Mouse (Mus musculus) neural tube, embryonic 14.5 days (tissue): ENCODE results near the gene Trim80. TPM values are rescaled to one million over a fixed set of nuclear protein-coding genes. Genes with fewer than 3 reads are reported as not detected.

Experiments
- ATAC-seq: fragments of 200-750 bp; cut with Nextera tagmentation; 2 replicates; pipeline ENCODE4 v1.8.0; 2017; ENCODE audit warnings: low read depth, mild to moderate bottlenecking, moderate TSS enrichment, moderate library complexity
- H3K27ac ChIP-seq: fragments of 300-500 bp; sonication (generic); 2 replicates; pipeline ENCODE4 v1.5.1; 2014; ENCODE audit warnings: low read depth, mild to moderate bottlenecking, control low read depth, low read length, moderate library complexity, mixed read lengths
- H3K27me3 ChIP-seq: fragments of 300-500 bp; sonication (generic); 2 replicates; pipeline ENCODE4 v1.6.1; 2014; ENCODE audit warnings: low read length; ENCODE audit not compliant: control insufficient read depth, insufficient read depth
- H3K36me3 ChIP-seq: fragments of 300-500 bp; sonication (generic); 2 replicates; pipeline ENCODE4 v1.6.1; 2014; ENCODE audit warnings: low read length, mixed read lengths; ENCODE audit not compliant: control insufficient read depth, insufficient read depth
- H3K4me1 ChIP-seq: fragments of 300-500 bp; sonication (generic); 2 replicates; pipeline ENCODE4 v1.6.1; 2014; ENCODE audit warnings: low read length; ENCODE audit not compliant: control insufficient read depth, insufficient read depth
- H3K4me2 ChIP-seq: fragments of 300-500 bp; sonication (generic); 2 replicates; pipeline ENCODE4 v1.6.1; 2014; ENCODE audit warnings: mild to moderate bottlenecking, low read depth, low read length, control low read depth
- H3K4me3 ChIP-seq: fragments of 300-500 bp; sonication (generic); 2 replicates; pipeline ENCODE4 v1.5.1; 2014; ENCODE audit warnings: low read depth, low read length, control low read depth, mixed read lengths
- H3K9ac ChIP-seq: fragments of 300-500 bp; sonication (generic); replicated peaks from 2 replicates; pipeline ENCODE4 v1.6.1; 2014; ENCODE audit warnings: low read depth, mild to moderate bottlenecking, control low read depth, low read length, mixed read lengths
- H3K9me3 ChIP-seq: fragments of 300-500 bp; sonication (generic); 2 replicates; pipeline ENCODE4 v1.6.1; 2016; ENCODE audit warnings: low read length; ENCODE audit not compliant: control insufficient read depth
- WGBS: fragments of 180-500 bp; shearing (Covaris S2); extraction: QIAGEN DNeasy Blood & Tissue Kit; methylation state at CpG from one replicate; pipeline ENCODE4 v1.1.7; 2014; 5-methylcytosine and 5-hydroxymethylcytosine counted together
- polyA plus RNA-seq: library from polyadenylated mRNA; unstranded; fragments of >200 nt; fragmentation: Nextera tagmentation; extraction: Ambion mirVana; gene quantifications from 2 replicates; pipeline ENCODE4 v1.2.1, GENCODE M21; 2014

Trim80 gene
- polyA plus RNA-seq, 1 experiment from 2014 or later = not detected

GRCm38 (mm10) chr11:115424666-115425065 is 15.7 kb upstream of the Trim80 start:
- Histone ChIP-seq H3K36me3 (peaks cover 22% of the 10 kb centered on the region), H3K4me3 (no peak overlapping the region), H3K27ac (no peak overlapping the region), H3K9ac (no peak overlapping the region), H3K4me2 (no peak overlapping the region), H3K27me3 (no peaks in the 10 kb centered on the region), H3K9me3 (no peaks in the 10 kb centered on the region), H3K4me1 (peaks cover 11% of the 10 kb centered on the region)
- ATAC-seq = no peak
- 80% methylated on average over 7 of the region's 7 CpGs for WGBS

GRCm38 (mm10) chr11:115425671-115426070 is 14.7 kb upstream of the Trim80 start:
- Histone ChIP-seq H3K9ac (no peak overlapping the region), H3K9me3 (no peaks in the 10 kb centered on the region), H3K4me3 (no peak overlapping the region), H3K27ac (no peak overlapping the region), H3K27me3 (no peaks in the 10 kb centered on the region), H3K4me2 (no peak overlapping the region), H3K36me3 (peaks cover 33% of the 10 kb centered on the region), H3K4me1 (peaks cover 10% of the 10 kb centered on the region)
- ATAC-seq = no peak
- 87% methylated on average over 6 of the region's 6 CpGs for WGBS

- Histone ChIP-seq H3K27ac (peak overlapping the region; percentile 60), H3K9me3 (no peaks in the 10 kb centered on the region), H3K4me1 (no peaks in the 10 kb centered on the region), H3K4me2 (peak overlapping the region; percentile 15), H3K36me3 (peaks cover 47% of the 10 kb centered on the region), H3K9ac (0 out of 2 replicates have a peak overlapping the region, but pooled peaks have one; percentile 18), H3K27me3 (no peaks in the 10 kb centered on the region), H3K4me3 (no peak overlapping the region)
- peak; percentile 44; the same call in 1 of the 2 replicates for ATAC-seq
- WGBS = 31% methylated on average over 20 of the region's 20 CpGs
Observed at GRCm38 (mm10) chr11:115427482-115428331, 12.6 kb upstream of the Trim80 start.

GRCm38 (mm10) chr11:115429307-115429706 is 11.0 kb upstream of the Trim80 start:
- no peak overlapping the region for H3K9ac ChIP-seq
- no peaks in the 10 kb centered on the region for H3K4me1 ChIP-seq
- WGBS = 93% methylated on average over 7 of the region's 7 CpGs
- no peak overlapping the region for H3K27ac ChIP-seq
- H3K4me2 ChIP-seq = no peak overlapping the region
- no peaks in the 10 kb centered on the region for H3K9me3 ChIP-seq
- H3K4me3 ChIP-seq = no peak overlapping the region
- no peak for ATAC-seq
- H3K36me3 ChIP-seq = peaks cover 45% of the 10 kb centered on the region
- no peaks in the 10 kb centered on the region for H3K27me3 ChIP-seq

GRCm38 (mm10) chr11:115430561-115430960 is 9.8 kb upstream of the Trim80 start:
- Histone ChIP-seq H3K4me2 (no peak overlapping the region), H3K27ac (no peak overlapping the region), H3K4me3 (no peak overlapping the region), H3K27me3 (no peaks in the 10 kb centered on the region), H3K9me3 (no peaks in the 10 kb centered on the region), H3K36me3 (peaks cover 33% of the 10 kb centered on the region), H3K4me1 (peaks cover 2% of the 10 kb centered on the region; the same call in 1 of the 2 replicates), H3K9ac (no peak overlapping the region)
- ATAC-seq = no peak
- WGBS = 95% methylated on average over 6 of the region's 6 CpGs

- Histone ChIP-seq H3K4me3 (no peak overlapping the region), H3K36me3 (peaks cover 26% of the 10 kb centered on the region), H3K4me1 (peaks cover 10% of the 10 kb centered on the region; the same call in 1 of the 2 replicates), H3K9ac (no peak overlapping the region), H3K27ac (no peak overlapping the region), H3K9me3 (no peaks in the 10 kb centered on the region), H3K27me3 (no peaks in the 10 kb centered on the region), H3K4me2 (no peak overlapping the region)
- WGBS = 88% methylated on average over 4 of the region's 4 CpGs
- ATAC-seq = no peak
Observed at GRCm38 (mm10) chr11:115432814-115433213, 7.5 kb upstream of the Trim80 start.

GRCm38 (mm10) chr11:115433342-115433741 is 7.0 kb upstream of the Trim80 start:
- no peaks in the 10 kb centered on the region for H3K27me3 ChIP-seq
- peaks cover 10% of the 10 kb centered on the region; the same call in 1 of the 2 replicates for H3K4me1 ChIP-seq
- H3K4me3 ChIP-seq = no peak overlapping the region
- 92% methylated on average over 6 of the region's 6 CpGs for WGBS
- H3K9me3 ChIP-seq = no peaks in the 10 kb centered on the region
- H3K27ac ChIP-seq = no peak overlapping the region
- peaks cover 26% of the 10 kb centered on the region for H3K36me3 ChIP-seq
- ATAC-seq = no peak
- H3K9ac ChIP-seq = no peak overlapping the region
- no peak overlapping the region for H3K4me2 ChIP-seq

GRCm38 (mm10) chr11:115435596-115436337 is 4.6 kb upstream of the Trim80 start:
- Histone ChIP-seq H3K4me3 (peak overlapping the region; percentile 13), H3K4me2 (peak overlapping the region; percentile 54), H3K4me1 (peaks cover 10% of the 10 kb centered on the region; the same call in 1 of the 2 replicates), H3K9ac (peak overlapping the region; percentile 52), H3K27me3 (no peaks in the 10 kb centered on the region), H3K9me3 (no peaks in the 10 kb centered on the region), H3K36me3 (peaks cover 14% of the 10 kb centered on the region), H3K27ac (no peak overlapping the region)
- ATAC-seq = peak; percentile 41; the same call in 1 of the 2 replicates
- 4% methylated on average over 31 of the region's 31 CpGs for whole genome bisulfite sequencing
